Comparison of ENCODE assay signal across 31 mouse cellular contexts in the genomic region with DNA sequence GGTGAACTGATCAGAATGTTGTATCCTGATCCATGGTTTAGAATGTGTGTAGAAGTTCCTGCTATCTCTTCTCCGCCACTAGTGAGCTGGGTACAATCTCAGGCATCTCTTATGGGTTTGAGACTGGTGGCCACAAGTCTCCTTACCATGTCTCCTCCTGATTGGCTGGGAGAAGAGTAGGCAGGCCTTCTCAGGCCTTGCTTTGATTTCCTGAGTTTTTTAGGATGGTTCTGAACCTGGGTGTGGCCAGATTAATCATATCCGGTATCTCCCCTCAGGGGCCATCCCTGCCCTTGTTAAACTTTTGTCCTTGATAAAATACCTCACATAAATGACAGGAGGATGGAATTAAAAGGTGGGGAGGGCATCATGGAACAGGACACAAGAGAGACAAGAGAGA.
"Had no signal": no experiment of that assay in that cellular context is flagged by ENCODE, and none has a peak within 500 bp of the region (broad histone marks: within the 10 kb centered on the region; RNA-seq: fewer than 3 reads in every experiment).

No protein-coding gene starts in this region.

- H3K9me3 ChIP-seq: limb, embryonic 10.5 days; limb, embryonic 12.5 days; limb, embryonic 13.5 days; limb, embryonic 15.5 days; liver, embryonic 12.5 days; liver, embryonic 13.5 days; liver, embryonic 15.5 days; lung, embryonic 15.5 days; megakaryocyte, embryonic 14.5 days; midbrain, embryonic 10.5 days; midbrain, embryonic 12.5 days; midbrain, embryonic 13.5 days; midbrain, embryonic 15.5 days; neural tube, embryonic 12.5 days had no signal

- H3K4me2 ChIP-seq: limb, embryonic 12.5 days; limb, embryonic 13.5 days; limb, embryonic 15.5 days; liver, embryonic 11.5 days; liver, embryonic 12.5 days; liver, embryonic 13.5 days; liver, embryonic 15.5 days; lung, embryonic 14.5 days; lung, embryonic 15.5 days; midbrain, embryonic 11.5 days; midbrain, embryonic 12.5 days; midbrain, embryonic 13.5 days; midbrain, embryonic 15.5 days; neural tube, embryonic 12.5 days had no signal

- H3K27ac ChIP-seq: limb, embryonic 10.5 days; limb, embryonic 12.5 days; limb, embryonic 13.5 days; limb, embryonic 15.5 days; liver, embryonic 12.5 days; liver, embryonic 13.5 days; liver, embryonic 14.5 days; liver, embryonic 15.5 days; lung, embryonic 15.5 days; macrophage; midbrain, embryonic 10.5 days; midbrain, embryonic 12.5 days; midbrain, embryonic 13.5 days; midbrain, embryonic 15.5 days; neural tube, embryonic 12.5 days had no signal

- H3K4me3 ChIP-seq: limb, embryonic 10.5 days; limb, embryonic 12.5 days; limb, embryonic 13.5 days; limb, embryonic 15.5 days; liver, embryonic 12.5 days; liver, embryonic 13.5 days; liver, embryonic 15.5 days; lung, embryonic 15.5 days; megakaryocyte, embryonic 14.5 days; midbrain, embryonic 10.5 days; midbrain, embryonic 12.5 days; midbrain, embryonic 13.5 days; midbrain, embryonic 15.5 days; myocyte; neural tube, embryonic 12.5 days had no signal

- ATAC-seq: liver, embryonic 12.5 days; liver, postnatal 0 days; lung, postnatal 0 days; midbrain, embryonic 13.5 days; midbrain, embryonic 15.5 days; midbrain, embryonic 16.5 days had no signal

- H3K27me3 ChIP-seq: limb, embryonic 12.5 days; limb, embryonic 13.5 days; limb, embryonic 15.5 days; liver, embryonic 12.5 days; liver, embryonic 13.5 days; liver, embryonic 15.5 days; lung, embryonic 15.5 days; megakaryocyte, embryonic 14.5 days; midbrain, embryonic 12.5 days; midbrain, embryonic 13.5 days; midbrain, embryonic 15.5 days; neural tube, embryonic 12.5 days had no signal

- H3K4me1 ChIP-seq: limb, embryonic 10.5 days; limb, embryonic 12.5 days; limb, embryonic 13.5 days; limb, embryonic 15.5 days; liver, embryonic 13.5 days; liver, embryonic 15.5 days; lung, embryonic 15.5 days; midbrain, embryonic 10.5 days; midbrain, embryonic 12.5 days; midbrain, embryonic 15.5 days; neural tube, embryonic 12.5 days had no signal

- DNase-seq: left cerebral cortex, postnatal 4 days; liver; liver, embryonic 13.5 days; liver, postnatal 0 days; lung, adult 18-20 months; lung, adult 2 months; lung, embryonic 14.5 days; lung, postnatal 10 days; lung, postnatal 14 days; lung, postnatal 36 days; midbrain, embryonic 14.5 days had no signal

- H3K9ac ChIP-seq: limb, embryonic 12.5 days; limb, embryonic 13.5 days; limb, embryonic 15.5 days; liver, embryonic 12.5 days; liver, embryonic 13.5 days; liver, embryonic 14.5 days; liver, embryonic 15.5 days; liver, postnatal 0 days; lung, embryonic 14.5 days; lung, embryonic 15.5 days; midbrain, embryonic 12.5 days; midbrain, embryonic 13.5 days; midbrain, embryonic 15.5 days; neural tube, embryonic 12.5 days had no signal
